Mouse (Mus musculus): ENCODE measurements at regions not wholly inside any gene's neighbourhood (a gene's known extent, or its start where the extent isn't known, plus 50 kb on each side); places are given as distances from the start of the nearest gene placed in this dataset.

DNA sequence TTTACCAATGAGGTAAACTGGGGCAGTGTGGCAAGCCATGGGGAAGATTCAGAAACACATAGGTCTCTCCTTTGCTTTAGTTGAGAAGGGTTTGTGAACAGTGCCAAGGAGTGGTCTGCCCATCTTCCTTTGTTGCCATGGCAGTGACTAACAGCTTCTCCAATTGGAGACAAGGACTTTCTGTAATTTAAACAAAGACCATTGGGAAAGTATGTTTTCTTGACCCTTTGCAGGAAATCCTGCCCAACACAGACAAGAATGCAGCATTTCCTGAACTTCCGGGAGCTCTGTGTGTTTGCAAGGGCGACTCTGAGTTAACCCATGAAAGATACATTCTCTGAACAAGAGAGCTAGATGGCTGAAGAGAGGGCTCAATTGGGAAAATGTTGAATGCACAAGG lies 89.6 kb downstream of the Zbtb18 start:
- TF ChIP-seq CTCF (IDR thresholded peaks at IDR 0.05; ENCODE audit: borderline replicate concordance, extremely low read depth, insufficient read depth, insufficient read length) (no peak), POLR2A (IDR thresholded peaks at IDR 0.05; ENCODE audit: borderline replicate concordance, extremely low read depth, insufficient read depth, insufficient read length, poor library complexity, severe bottlenecking) (no peak)

Measured in brain, embryonic 14.5 days (tissue).